Mouse (Mus musculus): ENCODE data around the gene Poldip3.

The Poldip3 gene

DNA sequence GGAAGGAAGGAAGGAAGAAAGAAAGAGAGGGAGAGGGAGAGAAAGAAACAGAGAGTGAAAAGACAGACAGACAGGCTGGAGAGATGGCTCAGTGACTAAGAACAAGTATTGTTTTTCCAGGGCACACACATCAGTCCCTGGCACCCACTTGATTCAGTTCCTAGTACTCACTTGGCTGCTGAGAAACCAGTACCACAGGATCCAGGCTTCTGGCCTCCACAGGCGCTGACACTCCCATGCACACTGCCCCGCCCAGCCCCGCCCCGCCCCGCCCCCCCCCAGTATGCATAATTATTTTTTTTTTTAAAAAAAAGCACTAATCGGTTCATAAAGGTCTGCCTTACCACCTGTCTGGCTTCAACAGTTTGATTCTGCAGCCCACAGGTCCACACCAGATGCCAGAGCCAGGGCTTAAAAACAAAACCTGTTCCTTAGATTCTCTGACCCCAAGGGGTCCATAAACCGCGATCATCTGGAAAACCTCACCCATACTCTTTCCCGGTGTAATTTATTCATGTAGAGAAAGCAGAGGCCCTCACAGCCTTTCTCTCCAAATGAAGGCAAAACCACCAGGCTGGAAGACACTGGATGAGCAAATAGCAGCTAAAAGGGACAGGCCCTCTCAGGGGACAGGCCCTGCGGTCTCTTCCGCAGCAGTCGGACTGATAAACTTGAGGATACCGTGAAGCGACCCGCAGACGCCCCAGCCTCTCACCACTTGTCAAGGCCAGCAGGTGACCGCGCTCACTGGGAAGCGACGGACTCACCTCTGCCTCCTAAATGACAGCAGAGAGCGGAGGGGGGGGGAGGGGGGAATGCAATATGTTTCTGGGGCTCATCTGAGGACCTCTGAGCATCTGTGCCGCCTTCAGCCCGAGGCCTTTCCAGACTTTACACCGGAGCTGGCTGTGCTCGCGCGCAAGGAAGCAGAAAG lies 60.4 kb downstream of the Poldip3 start:
- DNase-seq (ENCODE audit: inconsistent ontology term): no peak

- no peak for DNase-seq (ENCODE audit: inconsistent ontology term)
These were observed 62.4 kb downstream of the Poldip3 start for GRCm38 (mm10) chr15:83086636-83087328.

DNA sequence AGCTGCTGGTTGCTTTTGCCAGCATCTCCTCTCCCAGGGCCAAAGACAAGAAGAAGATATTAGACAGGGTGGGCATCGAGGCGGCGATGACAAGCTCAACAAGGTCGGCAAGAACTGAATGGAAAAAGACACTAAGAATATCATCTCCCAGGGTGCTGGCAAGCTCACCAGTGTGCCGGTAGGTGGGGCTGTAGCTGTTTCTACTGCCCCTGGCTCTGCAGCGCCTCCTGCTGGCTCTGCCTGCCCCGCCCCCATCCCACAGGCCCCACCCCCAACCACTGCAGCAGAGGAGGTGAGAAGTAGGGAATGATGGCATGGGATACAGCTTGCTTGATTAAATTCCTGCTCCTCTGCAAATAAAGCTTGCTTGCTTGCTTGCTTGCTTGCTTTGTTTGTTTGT lies 63.3 kb downstream of the Poldip3 start:
- DNase-seq (ENCODE audit: inconsistent ontology term): no peak

GRCm38 (mm10) chr15:83084022-83084640 lies 65.1 kb downstream of the Poldip3 start:
- DNase-seq (ENCODE audit: inconsistent ontology term): no peak

DNA sequence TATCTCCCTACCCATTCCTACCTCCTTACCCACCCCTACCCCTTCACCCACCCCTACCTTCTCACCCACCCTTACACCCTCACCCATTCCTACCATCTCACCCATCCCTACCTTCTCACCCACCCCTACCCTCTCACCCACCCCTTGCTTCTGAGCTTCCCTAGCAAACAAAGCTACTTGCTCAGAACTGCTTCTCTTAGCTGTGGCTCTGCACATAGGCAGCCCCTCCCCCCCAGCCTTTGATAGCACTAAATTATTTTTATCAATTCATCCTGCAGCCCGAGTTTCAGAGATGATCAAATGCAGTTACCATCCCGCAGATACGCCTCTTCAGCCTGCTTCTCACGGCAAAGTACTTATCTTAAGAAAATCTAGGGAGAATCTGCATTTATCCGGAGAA lies 65.7 kb downstream of the Poldip3 start:
- no peak for DNase-seq (ENCODE audit: inconsistent ontology term)

Data from Muller cell, postnatal 12 days (primary cell).